Mouse (Mus musculus) heart, postnatal 0 days (tissue): ENCODE results near the gene Dlg4. TPM values are rescaled to one million over a fixed set of nuclear protein-coding genes. Genes with fewer than 3 reads are reported as not detected.

Experiments used
- ATAC-seq: fragments of 200-750 bp; cut with Nextera tagmentation; 2 replicates; pipeline ENCODE4 v1.8.0; 2017; ENCODE audit warnings: low read depth, moderate number of reproducible peaks, moderate library complexity; ENCODE audit not compliant: insufficient read depth
- DNase-seq: peaks from one replicate; pipeline ENCODE4 v3.0.0-alpha.2; 2016; ENCODE audit warnings: low spot score
- H3K27ac ChIP-seq: fragments of 300-500 bp; sonication (generic); 2 replicates; pipeline ENCODE4 v1.5.1; 2014; ENCODE audit warnings: low read depth, mild to moderate bottlenecking
- H3K27me3 ChIP-seq: fragments of 300-500 bp; sonication (generic); 2 replicates; pipeline ENCODE4 v1.6.1; 2014; ENCODE audit warnings: low read length, mixed read lengths; ENCODE audit not compliant: control insufficient read depth, insufficient read depth
- H3K36me3 ChIP-seq: fragments of 300-500 bp; sonication (generic); replicated peaks from 2 replicates; pipeline ENCODE4 v1.6.1; 2014; ENCODE audit warnings: low read length, mixed read lengths; ENCODE audit not compliant: control insufficient read depth, insufficient read depth
- H3K4me1 ChIP-seq: fragments of 300-500 bp; sonication (generic); 2 replicates; pipeline ENCODE4 v1.6.1; 2014; ENCODE audit warnings: antibody characterized with exemption; ENCODE audit not compliant: control insufficient read depth, insufficient read depth
- H3K4me2 ChIP-seq: fragments of 300-500 bp; sonication (generic); 2 replicates; pipeline ENCODE4 v1.6.1; 2014; ENCODE audit warnings: low read depth, mild to moderate bottlenecking, low read length, moderate library complexity
- H3K4me3 ChIP-seq: fragments of 300-500 bp; sonication (generic); 2 replicates; pipeline ENCODE4 v1.5.1; 2014; ENCODE audit warnings: low read depth, low read length
- H3K9ac ChIP-seq: fragments of 300-500 bp; sonication (generic); replicated peaks from 2 replicates; pipeline ENCODE4 v1.6.1; 2014; ENCODE audit warnings: low read depth, low read length, mixed read lengths
- H3K9me3 ChIP-seq: fragments of 300-500 bp; sonication (generic); replicated peaks from 2 replicates; pipeline ENCODE4 v1.6.1; 2016; ENCODE audit warnings: low read length; ENCODE audit not compliant: control insufficient read depth
- CTCF ChIP-seq: IDR thresholded peaks from 2 replicates; pipeline ENCODE4 v1.5.1; 2016; ENCODE audit warnings: antibody characterized with exemption, control low read depth, low read depth
- EP300 ChIP-seq: IDR thresholded peaks from 2 replicates; pipeline ENCODE4 v1.6.1; 2016; ENCODE audit warnings: antibody characterized with exemption, low read depth
- WGBS: fragments of 180-500 bp; shearing (Covaris S2); extraction: QIAGEN DNeasy Blood & Tissue Kit; methylation state at CpG from one replicate; pipeline ENCODE4 v1.1.7; 2014; 5-methylcytosine and 5-hydroxymethylcytosine counted together
- polyA plus RNA-seq: library from polyadenylated mRNA; unstranded; fragments of >200 nt; fragmentation: Nextera tagmentation; extraction: Ambion mirVana; gene quantifications from 2 replicates; pipeline ENCODE4 v1.2.1, GENCODE M21; 2015
- total RNA-seq: library from RNA; depleted of rRNA; stranded (reverse); fragments of >200 nt; gene quantifications from 2 replicates; pipeline ENCODE4 v1.2.3, GENCODE M21; 2014; ENCODE audit warnings: low replicate concordance

The Dlg4 gene
- total and polyA plus RNA-seq, 2 experiments from 2014 or later: 2.2 to 10.3 TPM

DNA sequence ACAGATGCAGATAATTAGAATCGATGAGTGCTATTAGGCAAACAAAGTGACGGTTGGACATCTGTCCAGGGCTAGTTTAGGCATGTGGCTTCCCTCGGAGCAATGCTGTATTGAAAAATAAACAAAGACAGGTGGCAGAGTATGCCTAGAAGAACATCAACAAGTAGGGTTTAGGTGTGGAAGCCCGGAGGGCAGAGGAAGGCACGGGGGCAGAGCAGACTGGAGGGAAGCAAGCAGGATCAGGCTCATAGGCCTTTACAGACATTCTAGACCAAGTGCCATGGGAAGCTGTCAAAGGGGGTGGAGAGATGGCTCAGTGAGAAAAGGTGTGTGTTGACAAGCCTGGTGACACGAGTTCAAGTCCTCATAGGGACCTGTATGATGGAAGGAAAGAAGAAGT lies 32.6 kb downstream of the Dlg4 start:
- Histone ChIP-seq H3K4me2 (no peak overlapping the region), H3K36me3 (no peaks in the 10 kb centered on the region), H3K4me3 (no peak overlapping the region), H3K9ac (no peak overlapping the region), H3K9me3 (no peaks in the 10 kb centered on the region), H3K27me3 (no peaks in the 10 kb centered on the region), H3K4me1 (no peaks in the 10 kb centered on the region), H3K27ac (no peak overlapping the region)
- 73% methylated on average over 6 of the region's 6 CpGs for WGBS
- DNase-seq (no peak), ATAC-seq (no peak)
- TF ChIP-seq EP300 (no peak), CTCF (no peak)

DNA sequence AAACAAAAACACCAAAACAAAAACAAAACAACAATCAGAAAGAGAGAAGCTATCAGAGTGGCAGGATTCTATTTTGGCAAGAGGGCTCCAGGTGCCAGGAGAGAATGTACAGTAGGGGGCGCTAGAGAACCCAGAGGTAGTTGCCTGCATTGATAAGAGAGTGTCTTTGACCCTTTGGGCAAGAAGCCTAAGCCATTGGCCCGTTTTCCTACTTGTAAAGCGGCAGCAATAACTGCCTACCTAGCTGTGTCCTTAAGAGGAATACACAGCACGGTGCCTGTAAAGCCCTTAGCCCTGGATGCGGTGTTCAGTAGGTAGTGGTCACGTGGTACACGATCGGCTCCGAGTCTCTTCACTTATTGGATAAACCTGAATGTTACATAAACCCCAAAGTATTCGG lies 33.1 kb downstream of the Dlg4 start:
- Histone ChIP-seq H3K27me3 (no peaks in the 10 kb centered on the region), H3K4me3 (no peak overlapping the region), H3K36me3 (no peaks in the 10 kb centered on the region), H3K4me2 (no peak overlapping the region), H3K4me1 (no peaks in the 10 kb centered on the region), H3K9ac (no peak overlapping the region), H3K9me3 (no peaks in the 10 kb centered on the region), H3K27ac (no peak overlapping the region)
- 48% methylated on average over 10 of the region's 10 CpGs for WGBS
- ATAC-seq (no peak), DNase-seq (no peak)
- no peak for TF ChIP-seq CTCF
- TF ChIP-seq EP300: no peak

DNA sequence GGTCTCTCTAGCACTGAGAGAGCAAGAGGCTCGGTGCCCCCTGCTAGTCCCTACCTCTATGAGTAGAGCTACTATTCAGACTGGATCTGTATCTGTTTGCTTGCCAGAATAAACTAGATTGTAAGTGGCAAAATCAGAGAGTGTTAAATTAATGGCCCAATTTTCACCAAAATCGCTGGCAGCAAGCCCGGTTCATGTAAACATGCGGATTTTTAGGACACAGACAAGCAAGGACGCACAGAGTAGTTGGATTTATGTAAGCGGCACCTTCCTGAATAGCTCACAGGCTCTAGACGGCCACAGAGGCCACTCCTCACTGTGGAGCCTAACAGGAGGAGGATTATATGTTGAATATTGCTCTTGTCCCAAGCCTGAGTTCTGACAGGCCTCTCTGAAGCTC lies 36.4 kb downstream of the Dlg4 start:
- Histone ChIP-seq H3K4me3 (no peak overlapping the region), H3K9ac (no peak overlapping the region), H3K4me2 (no peak overlapping the region), H3K4me1 (no peaks in the 10 kb centered on the region), H3K27me3 (no peaks in the 10 kb centered on the region), H3K36me3 (no peaks in the 10 kb centered on the region), H3K27ac (no peak overlapping the region), H3K9me3 (no peaks in the 10 kb centered on the region)
- TF ChIP-seq CTCF (no peak), EP300 (no peak)
- no peak for DNase-seq
- 69% methylated on average over 7 of the region's 7 CpGs for WGBS
- ATAC-seq: no peak

- no peaks in the 10 kb centered on the region for H3K9me3 ChIP-seq
- H3K36me3 ChIP-seq: no peaks in the 10 kb centered on the region
- H3K4me1 ChIP-seq: no peaks in the 10 kb centered on the region
- WGBS: 85% methylated on average over 10 of the region's 10 CpGs
- DNase-seq: no peak
- H3K9ac ChIP-seq: no peak within 1 kb of the TSS
- TF ChIP-seq CTCF (no peak), EP300 (no peak)
- H3K27ac ChIP-seq: no peak within 1 kb of the TSS
- no peak within 1 kb of the TSS for H3K4me3 ChIP-seq
- H3K27me3 ChIP-seq: no peaks in the 10 kb centered on the region
- no peak for ATAC-seq
- H3K4me2 ChIP-seq: no peak within 1 kb of the TSS
Observed at GRCm38 (mm10) chr11:70053898-70054570, 37.3 kb downstream of the Dlg4 start, which contains the start of gene Asgr1. Gene Asgr1, plus strand, starts transcription at chr11:70054085.

DNA sequence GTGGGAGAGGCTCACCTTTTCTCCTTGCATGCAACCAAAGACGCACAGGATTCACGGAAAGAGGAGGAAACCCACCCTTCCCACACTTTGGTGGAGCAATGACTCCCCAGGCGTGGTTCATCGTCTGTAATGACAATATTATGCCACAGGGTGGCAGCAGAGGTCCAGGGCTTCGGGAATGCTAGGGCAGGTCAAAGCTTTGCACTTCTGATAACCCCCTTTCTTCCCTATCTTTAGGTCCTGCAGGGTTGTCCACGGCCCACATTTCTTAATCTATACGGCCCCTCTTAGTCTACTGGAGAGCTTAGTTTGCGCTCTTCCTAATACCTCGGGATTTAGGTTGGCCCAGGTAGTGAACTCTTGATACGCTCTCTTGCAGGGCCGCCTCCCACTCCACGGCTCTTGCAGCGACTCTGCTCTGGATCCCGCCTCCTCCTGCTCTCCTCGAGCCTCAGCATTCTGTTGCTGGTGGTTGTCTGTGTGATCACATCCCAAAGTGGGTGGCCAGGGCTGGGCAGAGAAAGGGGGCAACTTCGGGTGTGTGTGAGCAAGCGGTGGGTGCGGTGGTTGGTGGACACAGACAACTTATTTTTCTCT lies 39.0 kb downstream of the Dlg4 start:
- Histone ChIP-seq H3K4me3 (no peak overlapping the region), H3K9me3 (no peaks in the 10 kb centered on the region), H3K4me1 (no peaks in the 10 kb centered on the region), H3K9ac (no peak overlapping the region), H3K36me3 (no peaks in the 10 kb centered on the region), H3K27ac (no peak overlapping the region), H3K4me2 (no peak overlapping the region), H3K27me3 (no peaks in the 10 kb centered on the region)
- TF ChIP-seq EP300 (no peak), CTCF (peak; percentile 93)
- DNase-seq (peak; percentile 45), ATAC-seq (peak; percentile 49)
- 24% methylated on average over 18 of the region's 18 CpGs for WGBS

GRCm38 (mm10) chr11:70057805-70058204 lies 41.1 kb downstream of the Dlg4 start:
- Histone ChIP-seq H3K4me3 (no peak overlapping the region), H3K4me1 (no peaks in the 10 kb centered on the region), H3K9ac (no peak overlapping the region), H3K36me3 (no peaks in the 10 kb centered on the region), H3K27me3 (no peaks in the 10 kb centered on the region), H3K27ac (no peak overlapping the region), H3K4me2 (no peak overlapping the region), H3K9me3 (no peaks in the 10 kb centered on the region)
- WGBS: 87% methylated on average over 9 of the region's 9 CpGs
- DNase-seq (no peak), ATAC-seq (no peak)
- TF ChIP-seq EP300: no peak
- TF ChIP-seq CTCF: no peak
